Mouse (Mus musculus): ENCODE data around the gene Slc12a4.
A peak's percentile ranks its signal among the peaks of the same experiment; 100 is the strongest.

DNA sequence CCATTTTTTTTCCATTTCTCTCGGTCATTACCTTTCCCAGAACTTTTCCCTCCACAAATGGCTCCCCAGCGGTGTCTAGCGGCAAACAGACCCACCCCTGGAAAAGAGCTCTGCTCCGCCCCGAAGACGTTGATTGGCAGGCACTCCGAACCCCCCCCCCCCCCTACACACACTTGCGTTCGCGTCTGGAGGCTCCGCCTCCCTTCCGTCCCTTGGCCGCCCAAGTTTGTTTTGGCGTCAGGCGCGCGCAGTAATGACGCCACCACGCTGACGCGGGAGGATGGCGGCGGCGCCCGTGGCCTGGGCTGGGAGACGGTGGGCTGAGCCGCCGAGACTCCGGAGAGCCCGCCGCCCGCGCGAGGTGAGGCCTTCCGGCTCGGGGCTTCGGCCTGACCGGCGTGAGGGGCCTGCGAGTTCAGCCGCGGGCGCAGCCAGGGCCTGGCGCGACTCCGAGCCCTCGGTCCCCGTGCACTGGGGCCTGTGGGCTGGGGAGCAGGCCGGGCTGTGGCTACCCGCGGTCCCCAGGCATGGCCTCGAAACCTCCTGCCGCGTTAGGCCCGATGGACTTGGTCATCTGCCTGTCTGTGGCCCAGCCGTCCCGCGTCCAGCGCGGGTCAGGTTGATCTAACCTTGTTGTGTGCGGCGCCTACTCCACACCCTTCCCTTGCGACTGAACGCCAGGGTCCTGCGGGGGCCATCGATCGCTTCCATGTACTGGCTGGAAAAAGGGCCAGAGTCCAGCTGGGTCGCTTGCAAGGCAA is 65.5 kb downstream of the Slc12a4 start, which contains the start of gene Pskh1:
- TF ChIP-seq CTCF (IDR thresholded peaks at IDR 0.05; ENCODE audit: borderline replicate concordance, insufficient read depth, low read length), result no peak
- TF ChIP-seq POLR2A (IDR thresholded peaks at IDR 0.05; ENCODE audit: low read depth, low read length), result peak; percentile 85

Measured in embryonic fibroblast, embryonic 13.5 days (primary cell).